ENCODE assay signal across 10 mouse cellular contexts in genomic region chr13:25122740-25123335, GRCm38 (mm10).
DNase-seq lines count a peak whose midpoint lies in the region; ATAC-seq and TF ChIP-seq lines count a peak whose summit lies in the region.
"Had no signal": no experiment of that assay in that cellular context is flagged by ENCODE, and none has a peak within 500 bp of the region (broad histone marks: within the 10 kb centered on the region; RNA-seq: fewer than 3 reads in every experiment).

No protein-coding gene starts in this region.

- in situ Hi-C loops in CH12.LX (cut with MboI; ENCODE audit: low pct_ligation_motif_present, low pct_unique_long_range_greater_than_20kb, low sequenced_read_pairs): no loop called here

- peak; percentile 25 for DNase-seq in embryo, embryonic 10 days (ENCODE audit: low spot score)
- no peak for DNase-seq in embryo, embryonic 9.5 days (ENCODE audit: extremely low spot score)
- peak; percentile 7 to 21 for DNase-seq in layer of hippocampus, adult 2 months (ENCODE audit: low spot score in 2 of 2)
- DNase-seq in layer of hippocampus, adult 9-10 months (ENCODE audit: low spot score): no peak
- DNase-seq in CH12.LX (ENCODE audit: extremely low read depth): no peak
- no peak for DNase-seq in heart, adult 8-10 months (ENCODE audit: low spot score)
- DNase-seq in kidney, postnatal 10 days: no peak
- DNase-seq: right cerebral cortex, postnatal 14 days had no signal

- WGBS in hindbrain, embryonic 15.5 days: 49% methylated on average over 8 of the region's 8 CpGs

- no peak overlapping the region for H3K27ac ChIP-seq in layer of hippocampus, adult 2 months
- no peak overlapping the region for H3K27ac ChIP-seq in CH12.LX (ENCODE audit: insufficient read depth, low read depth)
- 0 out of 2 replicates have a peak overlapping the region, but pooled peaks have one; percentile 40 for H3K27ac ChIP-seq in hindbrain, embryonic 15.5 days (replicated peaks)

- H3K27me3 ChIP-seq in CH12.LX (replicated peaks): no peaks in the 10 kb centered on the region
- H3K27me3 ChIP-seq in hindbrain, embryonic 15.5 days: no peaks in the 10 kb centered on the region
- H3K27me3 ChIP-seq: heart, embryonic 12.5 days had no signal

- peak; percentile 59 for TF ChIP-seq RAD21 in CH12.LX (IDR thresholded peaks at IDR 0.05; ENCODE audit: low read depth, low read length)

- TF ChIP-seq POLR2A in CH12.LX (IDR thresholded peaks at IDR 0.05; ENCODE audit: low read depth, low read length): no peak

- dilution Hi-C loops in CH12.LX (cut with MboI; ENCODE audit: extremely low pct_ligation_motif_present, extremely low pct_unique_long_range_greater_than_20kb, low sequenced_read_pairs): no loop called here

- H3K9ac ChIP-seq in CH12.LX (ENCODE audit: insufficient read depth, low read depth): no peak overlapping the region
- H3K9ac ChIP-seq in hindbrain, embryonic 15.5 days: no peak overlapping the region
- H3K9ac ChIP-seq: heart, embryonic 12.5 days had no signal

- no peak overlapping the region for H3K4me3 ChIP-seq in layer of hippocampus, adult 2 months
- no peak overlapping the region for H3K4me3 ChIP-seq in CH12.LX (replicated peaks in 1 of 3; ENCODE audit: low read depth in 2 of 3, low read length in 2 of 3, poor library complexity in 1 of 3)
- H3K4me3 ChIP-seq in hindbrain, embryonic 15.5 days: no peak overlapping the region
- H3K4me3 ChIP-seq: heart, embryonic 12.5 days had no signal

- H3K4me2 ChIP-seq in CH12.LX (ENCODE audit: insufficient read depth, low read depth, poor library complexity, severe bottlenecking): no peak overlapping the region
- H3K4me2 ChIP-seq in hindbrain, embryonic 15.5 days: no peak overlapping the region
- H3K4me2 ChIP-seq: heart, embryonic 12.5 days had no signal

- no peak for TF ChIP-seq EP300 in CH12.LX (IDR thresholded peaks at IDR 0.05; ENCODE audit: low read length)

- peak; percentile 61; the same call in 1 of the 2 replicates for ATAC-seq in hindbrain, embryonic 15.5 days (ENCODE audit: low FRiP score, low read depth)

- peaks cover 4 to 8% of the 10 kb centered on the region in 2 experiments; a peak in 3 of 4 replicates for H3K4me1 ChIP-seq in CH12.LX (ENCODE audit: control insufficient read depth in 1 of 2, insufficient read depth in 2 of 2)
- H3K4me1 ChIP-seq in hindbrain, embryonic 15.5 days (replicated peaks): peaks cover 12% of the 10 kb centered on the region; the same call in 1 of the 2 replicates
- H3K4me1 ChIP-seq: heart, embryonic 12.5 days had no signal

- no peaks in the 10 kb centered on the region for H3K36me3 ChIP-seq in CH12.LX (replicated peaks in 1 of 2; ENCODE audit: control insufficient read depth in 1 of 2, insufficient read depth in 1 of 2, low read length in 1 of 2)
- no peaks in the 10 kb centered on the region for H3K36me3 ChIP-seq in hindbrain, embryonic 15.5 days
- H3K36me3 ChIP-seq: heart, embryonic 12.5 days had no signal

- H3K9me3 ChIP-seq in CH12.LX (replicated peaks; ENCODE audit: low read length): no peaks in the 10 kb centered on the region
- no peaks in the 10 kb centered on the region for H3K9me3 ChIP-seq in hindbrain, embryonic 15.5 days
- H3K9me3 ChIP-seq: heart, embryonic 12.5 days had no signal

- no peaks in the 10 kb centered on the region for H3K79me2 ChIP-seq in CH12.LX (replicated peaks; ENCODE audit: control insufficient read depth, extremely low read depth, insufficient read depth, poor library complexity, severe bottlenecking)

- peak; percentile 76 for TF ChIP-seq CTCF in layer of hippocampus, adult 2 months (conservative IDR thresholded peaks at IDR 0.05)
- TF ChIP-seq CTCF in CH12.LX (conservative IDR thresholded peaks at IDR 0.05 in 1 of 2, IDR thresholded peaks at IDR 0.05 in 1 of 2; ENCODE audit: low read depth in 2 of 2, low read length in 2 of 2): peak in 1 of 2 experiments; percentile 57; a peak in 2 of 4 replicates

TF ChIP-seq in CH12.LX, 34 proteins besides CTCF, POLR2A, EP300 and RAD21:
- TF ChIP-seq MAX (IDR thresholded peaks at IDR 0.05; ENCODE audit: low read length): no peak
- peak; percentile 17 for TF ChIP-seq SMC3 (IDR thresholded peaks at IDR 0.05; ENCODE audit: low read depth, low read length)
- no peak for TF ChIP-seq IRF4 (IDR thresholded peaks at IDR 0.05; ENCODE audit: low read depth, low read length)
- no peak for TF ChIP-seq PAX5 (IDR thresholded peaks at IDR 0.05; ENCODE audit: low read length)

Comparison
In these comparisons a context has a peak if more than half of its experiments do, and no peak if none do; other contexts are left out.
1. DNase-seq: peak in embryo, embryonic 10 days (single experiment) and layer of hippocampus, adult 2 months (2 of 2); none in embryo, embryonic 9.5 days (single experiment), layer of hippocampus, adult 9-10 months (single experiment), CH12.LX (single experiment), heart, adult 8-10 months (single experiment) and kidney, postnatal 10 days (single experiment).